Mouse (Mus musculus): Measurements from ENCODE around the gene Prkn. TPM values are rescaled to one million over a fixed set of nuclear protein-coding genes. Genes with fewer than 3 reads are reported as not detected.

Prkn gene
- polyA plus RNA-seq, 1 experiment from 2014 or later = 1.00 TPM

GRCm38 (mm10) chr17:11656397-11656796, 816.2 kb downstream of the Prkn start:
- no peak overlapping the region for H3K9ac ChIP-seq (replicated peaks)
- no peaks in the 10 kb centered on the region for H3K4me1 ChIP-seq (ENCODE audit: insufficient read depth)
- H3K9me3 ChIP-seq (ENCODE audit: low read length) = no peaks in the 10 kb centered on the region
- TF ChIP-seq EP300 (IDR thresholded peaks at IDR 0.05; ENCODE audit: low read depth) (no peak), CTCF (IDR thresholded peaks at IDR 0.05; ENCODE audit: low read depth) (no peak)
- no peak overlapping the region for H3K4me3 ChIP-seq (ENCODE audit: low read depth, low read length)
- H3K27ac ChIP-seq (ENCODE audit: low read depth) = no peak overlapping the region
- WGBS (ENCODE audit: insufficient replicate concordance) = 77% methylated on average over 5 of the region's 5 CpGs
- DNase-seq (no peak), ATAC-seq (no peak)
- H3K36me3 ChIP-seq (replicated peaks; ENCODE audit: insufficient read depth, low read length) = no peaks in the 10 kb centered on the region
- H3K4me2 ChIP-seq (ENCODE audit: low read depth, low read length) = no peak overlapping the region
- no peaks in the 10 kb centered on the region for H3K27me3 ChIP-seq (ENCODE audit: insufficient read depth, low read length)

DNA sequence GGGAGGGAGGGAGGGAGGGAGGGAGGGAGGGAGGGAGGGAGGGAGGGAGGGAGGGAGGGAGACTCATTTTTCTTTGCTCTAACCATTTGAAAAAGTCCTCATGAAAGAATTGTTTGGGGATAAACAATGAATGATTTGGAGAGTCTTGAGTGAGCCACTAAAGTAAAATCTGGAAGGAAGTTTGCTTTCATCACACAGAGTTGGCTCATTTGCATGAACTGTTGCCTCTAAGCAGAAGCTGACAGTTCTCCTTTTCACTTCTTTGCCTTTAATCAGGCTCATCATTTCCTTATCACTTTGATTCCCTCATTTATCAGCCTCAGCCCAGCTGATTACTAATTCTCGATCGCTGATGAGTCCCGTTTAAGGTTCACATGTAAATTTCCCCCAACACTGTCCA, 816.7 kb downstream of the Prkn start:
- Histone ChIP-seq H3K27me3 (ENCODE audit: insufficient read depth, low read length) (no peaks in the 10 kb centered on the region), H3K4me1 (ENCODE audit: insufficient read depth) (no peaks in the 10 kb centered on the region), H3K4me3 (ENCODE audit: low read depth, low read length) (no peak overlapping the region), H3K4me2 (ENCODE audit: low read depth, low read length) (no peak overlapping the region), H3K36me3 (replicated peaks; ENCODE audit: insufficient read depth, low read length) (no peaks in the 10 kb centered on the region), H3K27ac (ENCODE audit: low read depth) (no peak overlapping the region), H3K9ac (replicated peaks) (no peak overlapping the region), H3K9me3 (ENCODE audit: low read length) (no peaks in the 10 kb centered on the region)
- TF ChIP-seq EP300 (IDR thresholded peaks at IDR 0.05; ENCODE audit: low read depth) = no peak
- no peak for TF ChIP-seq CTCF (IDR thresholded peaks at IDR 0.05; ENCODE audit: low read depth)
- 64% methylated on average over 3 of the region's 3 CpGs for WGBS (ENCODE audit: insufficient replicate concordance)
- DNase-seq (no peak), ATAC-seq (no peak)

DNA sequence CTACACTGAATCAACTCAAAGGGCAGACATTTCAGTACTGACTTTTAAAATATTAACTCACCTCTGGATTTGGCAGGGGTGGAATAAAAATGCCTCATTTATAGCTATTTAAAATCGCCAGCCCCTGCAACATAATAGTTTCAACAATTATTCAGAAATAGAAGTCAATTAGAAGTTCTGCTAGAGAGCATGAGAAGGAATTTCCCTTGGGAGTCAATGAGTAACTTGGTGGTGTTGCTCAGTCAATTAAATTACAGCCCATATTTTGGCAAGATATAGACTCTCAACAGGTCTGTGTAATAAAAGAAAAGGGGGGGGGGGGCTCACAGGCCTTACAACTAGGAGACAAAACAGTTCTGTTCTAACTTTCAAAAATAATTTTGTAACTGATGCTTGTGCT, 821.7 kb downstream of the Prkn start:
- DNase-seq = no peak
- WGBS (ENCODE audit: insufficient replicate concordance) = 57% methylated on average over 1 of the region's 1 CpGs
- no peak for TF ChIP-seq CTCF (IDR thresholded peaks at IDR 0.05; ENCODE audit: low read depth)
- TF ChIP-seq EP300 (IDR thresholded peaks at IDR 0.05; ENCODE audit: low read depth) = no peak

GRCm38 (mm10) chr17:11663437-11663836, 823.3 kb downstream of the Prkn start:
- H3K4me2 ChIP-seq (ENCODE audit: low read depth, low read length) = no peak overlapping the region
- no peak for TF ChIP-seq EP300 (IDR thresholded peaks at IDR 0.05; ENCODE audit: low read depth)
- no peak for TF ChIP-seq CTCF (IDR thresholded peaks at IDR 0.05; ENCODE audit: low read depth)
- no peak overlapping the region for H3K9ac ChIP-seq (replicated peaks)
- H3K4me3 ChIP-seq (ENCODE audit: low read depth, low read length) = no peak overlapping the region
- no peaks in the 10 kb centered on the region for H3K27me3 ChIP-seq (ENCODE audit: insufficient read depth, low read length)
- H3K27ac ChIP-seq (ENCODE audit: low read depth) = no peak overlapping the region
- ATAC-seq (no peak), DNase-seq (no peak)
- 81% methylated on average over 7 of the region's 7 CpGs for WGBS (ENCODE audit: insufficient replicate concordance)
- no peaks in the 10 kb centered on the region for H3K4me1 ChIP-seq (ENCODE audit: insufficient read depth)
- no peaks in the 10 kb centered on the region for H3K36me3 ChIP-seq (replicated peaks; ENCODE audit: insufficient read depth, low read length)
- H3K9me3 ChIP-seq (ENCODE audit: low read length) = no peaks in the 10 kb centered on the region

More for the DNA sequence above, 821.7 kb downstream of the Prkn start:
- Histone ChIP-seq H3K9ac (replicated peaks) (no peak overlapping the region), H3K4me3 (ENCODE audit: low read depth, low read length) (no peak overlapping the region), H3K4me2 (ENCODE audit: low read depth, low read length) (no peak overlapping the region), H3K36me3 (replicated peaks; ENCODE audit: insufficient read depth, low read length) (no peaks in the 10 kb centered on the region), H3K9me3 (ENCODE audit: low read length) (no peaks in the 10 kb centered on the region), H3K27ac (ENCODE audit: low read depth) (no peak overlapping the region), H3K4me1 (ENCODE audit: insufficient read depth) (no peaks in the 10 kb centered on the region), H3K27me3 (ENCODE audit: insufficient read depth, low read length) (no peaks in the 10 kb centered on the region)
- ATAC-seq = no peak

GRCm38 (mm10) chr17:11664610-11665345, 824.6 kb downstream of the Prkn start:
- no peak for TF ChIP-seq CTCF (IDR thresholded peaks at IDR 0.05; ENCODE audit: low read depth)
- no peak for TF ChIP-seq EP300 (IDR thresholded peaks at IDR 0.05; ENCODE audit: low read depth)
- H3K4me1 ChIP-seq (ENCODE audit: insufficient read depth) = no peaks in the 10 kb centered on the region
- DNase-seq (no peak), ATAC-seq (no peak)
- no peak overlapping the region for H3K4me3 ChIP-seq (ENCODE audit: low read depth, low read length)
- H3K9ac ChIP-seq (replicated peaks) = no peak overlapping the region
- no peaks in the 10 kb centered on the region for H3K9me3 ChIP-seq (ENCODE audit: low read length)
- no peak overlapping the region for H3K27ac ChIP-seq (ENCODE audit: low read depth)
- 38% methylated on average over 20 of the region's 20 CpGs for WGBS (ENCODE audit: insufficient replicate concordance)
- H3K4me2 ChIP-seq (ENCODE audit: low read depth, low read length) = no peak overlapping the region
- H3K27me3 ChIP-seq (ENCODE audit: insufficient read depth, low read length) = no peaks in the 10 kb centered on the region
- H3K36me3 ChIP-seq (replicated peaks; ENCODE audit: insufficient read depth, low read length) = no peaks in the 10 kb centered on the region

- ATAC-seq (no peak), DNase-seq (no peak)
- 79% methylated on average over 6 of the region's 6 CpGs for WGBS (ENCODE audit: insufficient replicate concordance)
- H3K36me3 ChIP-seq (replicated peaks; ENCODE audit: insufficient read depth, low read length) = no peaks in the 10 kb centered on the region
- H3K9me3 ChIP-seq (ENCODE audit: low read length) = no peaks in the 10 kb centered on the region
- no peak overlapping the region for H3K4me2 ChIP-seq (ENCODE audit: low read depth, low read length)
- H3K27ac ChIP-seq (ENCODE audit: low read depth) = no peak overlapping the region
- H3K4me3 ChIP-seq (ENCODE audit: low read depth, low read length) = no peak overlapping the region
- no peaks in the 10 kb centered on the region for H3K4me1 ChIP-seq (ENCODE audit: insufficient read depth)
- H3K9ac ChIP-seq (replicated peaks) = no peak overlapping the region
- no peak for TF ChIP-seq EP300 (IDR thresholded peaks at IDR 0.05; ENCODE audit: low read depth)
- no peak for TF ChIP-seq CTCF (IDR thresholded peaks at IDR 0.05; ENCODE audit: low read depth)
- no peaks in the 10 kb centered on the region for H3K27me3 ChIP-seq (ENCODE audit: insufficient read depth, low read length)
Measured at GRCm38 (mm10) chr17:11679716-11680115, 839.5 kb downstream of the Prkn start.
